16 mouse cellular contexts compared by ENCODE assay signal in genomic region chr16:97872657-97873056, GRCm38 (mm10). TPM values are rescaled to one million over a fixed set of nuclear protein-coding genes. Genes with fewer than 3 reads are reported as not detected.
DNase-seq lines count a peak whose midpoint lies in the region; ATAC-seq lines count a peak whose summit lies in the region.
"Had no signal": no experiment of that assay in that cellular context is flagged by ENCODE, and none has a peak within 500 bp of the region (broad histone marks: within the 10 kb centered on the region; RNA-seq: fewer than 3 reads in every experiment).

No protein-coding gene starts in this region.

- no peak overlapping the region for H3K4me2 ChIP-seq in forebrain, embryonic 11.5 days (ENCODE audit: low read depth, low read length, severe bottlenecking)
- no peak overlapping the region for H3K4me2 ChIP-seq in forebrain, embryonic 16.5 days (ENCODE audit: low read length)
- no peak overlapping the region for H3K4me2 ChIP-seq in kidney, embryonic 14.5 days (replicated peaks; ENCODE audit: low read depth, low read length)
- H3K4me2 ChIP-seq: heart, embryonic 15.5 days; hindbrain, embryonic 12.5 days; limb, embryonic 15.5 days had no signal

- no peak for DNase-seq in forebrain, embryonic 11.5 days (ENCODE audit: low spot score)
- DNase-seq in urinary bladder, adult 18-20 months (ENCODE audit: low spot score in 2 of 2): peak; percentile 40 to 59
- no peak for DNase-seq in urinary bladder, adult 2 months (ENCODE audit: low spot score)
- peak; percentile 44 to 52 for DNase-seq in urinary bladder, postnatal 36 days (ENCODE audit: low spot score in 2 of 2)
- DNase-seq in left cerebral cortex, adult 8-10 months (ENCODE audit: low spot score in 2 of 2): no peak
- DNase-seq: adrenal gland, adult 2 months; embryo, embryonic 11 days; lung, postnatal 10 days had no signal

- no peaks in the 10 kb centered on the region for H3K9me3 ChIP-seq in forebrain, embryonic 11.5 days (ENCODE audit: control insufficient read depth, low read length)
- H3K9me3 ChIP-seq in forebrain, embryonic 16.5 days (ENCODE audit: control insufficient read depth, low read length): no peaks in the 10 kb centered on the region
- H3K9me3 ChIP-seq in kidney, embryonic 14.5 days (ENCODE audit: control insufficient read depth, low read length): no peaks in the 10 kb centered on the region
- H3K9me3 ChIP-seq: heart, embryonic 15.5 days; hindbrain, embryonic 12.5 days; limb, embryonic 15.5 days had no signal

- H3K36me3 ChIP-seq in forebrain, embryonic 11.5 days (ENCODE audit: control insufficient read depth, insufficient read depth, low read length): no peaks in the 10 kb centered on the region; the same call in 1 of the 2 replicates
- H3K36me3 ChIP-seq in forebrain, embryonic 16.5 days (ENCODE audit: control insufficient read depth, insufficient read depth): no peaks in the 10 kb centered on the region; the same call in 1 of the 2 replicates
- peaks cover 13% of the 10 kb centered on the region; the same call in 1 of the 2 replicates for H3K36me3 ChIP-seq in kidney, embryonic 14.5 days (ENCODE audit: control insufficient read depth, insufficient read depth, low read length)

- no peak overlapping the region for H3K9ac ChIP-seq in forebrain, embryonic 11.5 days (ENCODE audit: low read length)
- H3K9ac ChIP-seq in forebrain, embryonic 16.5 days (replicated peaks; ENCODE audit: low read depth, low read length): no peak overlapping the region
- no peak overlapping the region for H3K9ac ChIP-seq in kidney, embryonic 14.5 days (ENCODE audit: low read depth, low read length)
- H3K9ac ChIP-seq: heart, embryonic 15.5 days; hindbrain, embryonic 12.5 days; limb, embryonic 15.5 days had no signal

- ATAC-seq in forebrain, embryonic 11.5 days (replicated peaks; ENCODE audit: low FRiP score): 0 out of 2 replicates have a peak, but pooled peaks have one; percentile 18
- ATAC-seq in forebrain, embryonic 16.5 days: no peak
- 0 out of 2 replicates have a peak, but pooled peaks have one; percentile 60 for ATAC-seq in kidney, embryonic 14.5 days (ENCODE audit: low FRiP score, low TSS enrichment)
- no peak for ATAC-seq in inflammation-experienced regulatory T-cells, adult 6 months

- no peak overlapping the region for H3K27ac ChIP-seq in forebrain, embryonic 11.5 days (ENCODE audit: low read depth, low read length)
- H3K27ac ChIP-seq in forebrain, embryonic 16.5 days (ENCODE audit: low read length): no peak overlapping the region
- H3K27ac ChIP-seq in kidney, embryonic 14.5 days (ENCODE audit: low read depth, low read length): no peak overlapping the region
- H3K27ac ChIP-seq: heart, embryonic 15.5 days; hindbrain, embryonic 12.5 days; left cerebral cortex, adult 2 months; limb, embryonic 15.5 days had no signal

- H3K4me3 ChIP-seq in forebrain, embryonic 11.5 days (ENCODE audit: low read depth, low read length): no peak overlapping the region
- H3K4me3 ChIP-seq in forebrain, embryonic 16.5 days (replicated peaks; ENCODE audit: low read length): no peak overlapping the region
- no peak overlapping the region for H3K4me3 ChIP-seq in kidney, embryonic 14.5 days (ENCODE audit: low read length)
- H3K4me3 ChIP-seq: heart, embryonic 15.5 days; hindbrain, embryonic 12.5 days; left cerebral cortex, adult 2 months; limb, embryonic 15.5 days; myocyte had no signal

- H3K4me1 ChIP-seq in forebrain, embryonic 11.5 days (replicated peaks; ENCODE audit: control insufficient read depth, insufficient read depth, low read length): no peaks in the 10 kb centered on the region
- no peaks in the 10 kb centered on the region for H3K4me1 ChIP-seq in forebrain, embryonic 16.5 days (replicated peaks; ENCODE audit: control insufficient read depth, insufficient read depth, low read length)
- no peaks in the 10 kb centered on the region for H3K4me1 ChIP-seq in kidney, embryonic 14.5 days (ENCODE audit: control insufficient read depth, insufficient read depth, low read length)
- H3K4me1 ChIP-seq: heart, embryonic 15.5 days; hindbrain, embryonic 12.5 days; limb, embryonic 15.5 days had no signal

- H3K27me3 ChIP-seq in forebrain, embryonic 11.5 days (ENCODE audit: control insufficient read depth, insufficient read depth, low read length): no peaks in the 10 kb centered on the region
- no peaks in the 10 kb centered on the region for H3K27me3 ChIP-seq in forebrain, embryonic 16.5 days (replicated peaks; ENCODE audit: control insufficient read depth, insufficient read depth, low read length)
- no peaks in the 10 kb centered on the region for H3K27me3 ChIP-seq in kidney, embryonic 14.5 days (ENCODE audit: control insufficient read depth, insufficient read depth, low read length)
- H3K27me3 ChIP-seq: heart, embryonic 15.5 days; hindbrain, embryonic 12.5 days; limb, embryonic 15.5 days had no signal

- WGBS in forebrain, embryonic 11.5 days: 70% methylated on average over 5 of the region's 5 CpGs
- 68% methylated on average over 5 of the region's 5 CpGs for WGBS in forebrain, embryonic 16.5 days
- WGBS in kidney, embryonic 14.5 days: 71% methylated on average over 5 of the region's 5 CpGs

RNA-seq across cellular contexts. Expression of gene Prdm15, which starts 21.0 kb away (rescaled TPM):
- 19.0 and 20.0 TPM in 2 replicates for polyA plus RNA-seq in forebrain, embryonic 11.5 days (2014; fragmentation: Nextera tagmentation; extraction: Ambion mirVana)
- 17.0 and 18.7 TPM in 2 replicates for polyA plus RNA-seq in forebrain, embryonic 16.5 days (2015; fragmentation: Nextera tagmentation; extraction: Ambion mirVana)
- polyA plus RNA-seq in urinary bladder, adult 2 months (2012; rRNA removed): 7.2 and 7.3 TPM in 2 replicates
- polyA plus RNA-seq in kidney, embryonic 14.5 days (2014; fragmentation: Nextera tagmentation; extraction: Ambion mirVana): 7.8 and 14.4 TPM in 2 replicates
- 10 to 100 TPM; 15.1 to 23.2 (median 17.4) TPM for total RNA-seq in left cerebral cortex, adult 8-10 months (2022)
- polyA plus RNA-seq in inflammation-experienced regulatory T-cells, adult 6 months (2017; shearing (Covaris generic)): 10 to 100 TPM; 12.5 to 16.0 (median 14.0) TPM

Comparison
In these comparisons a context has a peak if more than half of its experiments do, and no peak if none do; other contexts are left out.
1. ATAC-seq: peak in forebrain, embryonic 11.5 days (single experiment) and kidney, embryonic 14.5 days (single experiment); none in forebrain, embryonic 16.5 days (single experiment) and inflammation-experienced regulatory T-cells, adult 6 months (single experiment).
2. DNase-seq: peak in urinary bladder, adult 18-20 months (2 of 2) and urinary bladder, postnatal 36 days (2 of 2); none in forebrain, embryonic 11.5 days (single experiment), urinary bladder, adult 2 months (single experiment) and left cerebral cortex, adult 8-10 months (0 of 2).